Mouse (Mus musculus) G1E (cell line): ENCODE data around the gene Cog6. TPM values are rescaled to one million over a fixed set of nuclear protein-coding genes. Genes with fewer than 3 reads are reported as not detected.

ENCODE experiments used
- ATAC-seq: 2 replicates; pipeline ENCODE4 v1.8.0; 2016; ENCODE audit warnings: mild to moderate bottlenecking; ENCODE audit not compliant: insufficient number of reproducible peaks, poor library complexity, low FRiP score, severe bottlenecking; ENCODE audit errors: extremely low read depth
- DNase-seq: peaks from one replicate; pipeline ENCODE4 v3.0.0; 2012; ENCODE audit warnings: low spot score
- H3K27me3 ChIP-seq: 2 replicates; pipeline ENCODE4 v1.6.1; 2012; ENCODE audit warnings: mild to moderate bottlenecking, low read length, inconsistent platforms; ENCODE audit not compliant: insufficient read depth
- H3K36me3 ChIP-seq: replicated peaks from 2 replicates; pipeline ENCODE3; 2012; ENCODE audit warnings: mild to moderate bottlenecking, inconsistent platforms
- H3K4me1 ChIP-seq: 2 replicates; pipeline ENCODE4 v1.6.1; 2012; ENCODE audit warnings: low read depth, low read length, inconsistent platforms, mixed read lengths; ENCODE audit not compliant: insufficient read depth
- H3K4me3 ChIP-seq: 2 replicates; pipeline ENCODE4 v1.5.1; 2012; ENCODE audit warnings: low read depth, mild to moderate bottlenecking, inconsistent platforms, low read length, moderate library complexity, mixed read lengths
- H3K9me3 ChIP-seq: replicated peaks from 2 replicates; pipeline ENCODE4 v1.6.1; 2012; ENCODE audit warnings: inconsistent platforms
- CTCF ChIP-seq: IDR thresholded peaks from 2 replicates; pipeline ENCODE4 v1.5.1; 2012; ENCODE audit warnings: low read depth, low read length, inconsistent platforms, mixed read lengths
- GATA1 ChIP-seq: IDR thresholded peaks from 2 replicates; pipeline ENCODE4 v1.6.1; 2012; ENCODE audit warnings: borderline replicate concordance, low read length, inconsistent platforms, mixed read lengths
- GATA2 ChIP-seq: IDR thresholded peaks from 2 replicates; pipeline ENCODE4 v1.6.1; 2012; ENCODE audit warnings: low read depth, low read length, inconsistent platforms, borderline replicate concordance
- POLR2AphosphoS5 ChIP-seq: IDR thresholded peaks from 2 replicates; pipeline ENCODE4 v1.6.1; 2012; ENCODE audit warnings: low read depth, low read length, inconsistent platforms; ENCODE audit not compliant: insufficient replicate concordance
- TAL1 ChIP-seq: conservative IDR thresholded peaks from 2 replicates; pipeline ENCODE4 v1.6.1; 2012; ENCODE audit warnings: low read depth, low read length, inconsistent platforms, mixed read lengths
- polyA plus RNA-seq: library from polyadenylated mRNA; stranded (reverse); fragments of >175 nt; gene quantifications from 2 replicates; pipeline ENCODE4 v1.2.3, GENCODE M21; 2012
- total RNA-seq, 2 experiments: library from RNA; stranded (forward) in 1 of 2; stranded (reverse) in 1 of 2; fragments of 200-1000 nt in 1 of 2; fragments of >200 nt in 1 of 2; fragmentation: Nextera tagmentation in 1 of 2; gene quantifications; 2 replicates each; pipeline ENCODE4 v1.2.3; 2014 to 2017

Cog6 gene
- total and polyA plus RNA-seq, 3 experiments: 35.9 to 47.5 (median 40.2) TPM

DNA sequence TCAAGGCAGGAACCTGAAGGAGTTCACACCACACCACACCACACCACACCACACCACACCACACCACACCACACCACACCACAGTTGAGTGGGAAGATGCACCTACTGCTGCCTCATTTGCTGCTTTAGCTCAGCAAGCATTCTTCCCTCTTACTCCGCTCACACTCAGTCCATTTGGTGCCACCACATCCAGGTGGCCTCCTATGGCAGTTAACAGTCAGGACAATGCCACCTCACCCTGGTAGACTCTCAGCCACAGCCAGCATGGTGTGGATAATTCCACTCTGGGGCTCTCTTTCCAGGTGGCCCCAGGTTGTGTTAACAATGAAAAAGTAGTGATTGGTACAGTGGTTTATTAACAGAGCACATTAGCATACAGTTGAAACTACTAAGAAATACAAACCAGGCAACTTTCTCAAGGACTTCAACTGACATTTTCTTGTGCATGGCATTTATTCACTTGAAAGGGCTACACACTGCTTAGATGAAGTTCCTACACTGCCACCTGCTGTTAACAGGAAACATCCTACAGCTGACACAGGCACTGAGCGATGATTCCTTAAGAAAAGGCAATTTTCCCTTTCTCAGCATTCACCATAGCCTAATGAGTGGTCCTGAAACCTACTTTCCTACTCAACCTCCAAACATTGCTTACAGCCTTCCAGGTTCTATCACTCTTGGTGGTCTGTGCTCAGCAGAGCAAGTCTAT is 12.5 kb downstream of the Cog6 start:
- H3K27me3 ChIP-seq: no peaks in the 10 kb centered on the region
- DNase-seq: no peak
- ATAC-seq: no peak
- no peak for TF ChIP-seq GATA1
- peaks cover 85% of the 10 kb centered on the region for H3K36me3 ChIP-seq
- H3K4me3 ChIP-seq: no peak overlapping the region
- H3K9me3 ChIP-seq: no peaks in the 10 kb centered on the region
- H3K4me1 ChIP-seq: no peaks in the 10 kb centered on the region

DNA sequence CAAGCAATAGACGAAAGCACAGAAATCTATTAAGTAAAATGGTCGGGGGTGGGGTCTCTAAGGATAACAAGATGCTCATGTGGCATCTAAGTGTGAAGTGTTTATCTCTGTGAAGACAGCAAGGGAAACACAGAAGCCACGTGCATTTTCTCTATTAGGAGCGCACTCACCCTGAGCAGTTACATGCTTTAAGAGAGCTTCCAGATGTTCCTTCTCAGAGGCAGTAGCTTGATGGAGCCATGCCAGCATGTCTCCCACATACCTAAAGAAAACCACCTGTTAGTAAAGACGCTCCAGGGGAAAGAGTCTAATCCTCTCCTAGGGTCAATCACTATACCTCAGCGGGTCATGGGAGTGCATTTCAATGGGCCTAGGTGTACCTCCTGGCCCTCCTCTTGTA is 15.0 kb downstream of the Cog6 start:
- ATAC-seq (no peak), DNase-seq (no peak)
- Histone ChIP-seq H3K9me3 (no peaks in the 10 kb centered on the region), H3K36me3 (peaks cover 85% of the 10 kb centered on the region), H3K4me1 (no peaks in the 10 kb centered on the region), H3K27me3 (no peaks in the 10 kb centered on the region), H3K4me3 (no peak overlapping the region)
- no peak for TF ChIP-seq POLR2AphosphoS5
- no peak for TF ChIP-seq TAL1
- TF ChIP-seq CTCF: no peak
- TF ChIP-seq GATA2: no peak

DNA sequence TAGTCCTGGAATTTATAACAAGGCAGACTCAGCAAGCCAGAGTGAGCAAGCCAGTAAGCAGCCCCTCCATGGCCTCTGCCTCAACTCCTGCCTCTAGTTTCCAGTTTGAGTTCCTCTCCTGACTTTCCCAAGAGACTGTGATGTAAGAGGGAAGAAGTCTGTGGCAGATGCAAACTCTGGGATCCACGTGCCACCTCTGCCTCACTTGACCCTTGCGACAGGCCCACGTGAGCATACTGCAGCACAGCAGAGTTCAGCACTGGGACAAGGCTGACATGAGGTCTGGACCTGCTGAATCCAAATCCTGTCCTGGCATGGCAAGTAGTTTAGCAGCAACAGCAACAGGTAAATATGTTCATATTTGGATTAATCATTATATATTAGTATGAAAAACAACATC is 17.0 kb downstream of the Cog6 start:
- no peaks in the 10 kb centered on the region for H3K9me3 ChIP-seq
- no peak for ATAC-seq
- no peak overlapping the region for H3K4me3 ChIP-seq
- H3K4me1 ChIP-seq: no peaks in the 10 kb centered on the region
- no peak for DNase-seq
- no peak for TF ChIP-seq POLR2AphosphoS5
- TF ChIP-seq GATA2: no peak
- TF ChIP-seq CTCF: no peak
- no peak for TF ChIP-seq TAL1
- TF ChIP-seq GATA1: no peak
- peaks cover 83% of the 10 kb centered on the region for H3K36me3 ChIP-seq
- no peaks in the 10 kb centered on the region for H3K27me3 ChIP-seq

DNA sequence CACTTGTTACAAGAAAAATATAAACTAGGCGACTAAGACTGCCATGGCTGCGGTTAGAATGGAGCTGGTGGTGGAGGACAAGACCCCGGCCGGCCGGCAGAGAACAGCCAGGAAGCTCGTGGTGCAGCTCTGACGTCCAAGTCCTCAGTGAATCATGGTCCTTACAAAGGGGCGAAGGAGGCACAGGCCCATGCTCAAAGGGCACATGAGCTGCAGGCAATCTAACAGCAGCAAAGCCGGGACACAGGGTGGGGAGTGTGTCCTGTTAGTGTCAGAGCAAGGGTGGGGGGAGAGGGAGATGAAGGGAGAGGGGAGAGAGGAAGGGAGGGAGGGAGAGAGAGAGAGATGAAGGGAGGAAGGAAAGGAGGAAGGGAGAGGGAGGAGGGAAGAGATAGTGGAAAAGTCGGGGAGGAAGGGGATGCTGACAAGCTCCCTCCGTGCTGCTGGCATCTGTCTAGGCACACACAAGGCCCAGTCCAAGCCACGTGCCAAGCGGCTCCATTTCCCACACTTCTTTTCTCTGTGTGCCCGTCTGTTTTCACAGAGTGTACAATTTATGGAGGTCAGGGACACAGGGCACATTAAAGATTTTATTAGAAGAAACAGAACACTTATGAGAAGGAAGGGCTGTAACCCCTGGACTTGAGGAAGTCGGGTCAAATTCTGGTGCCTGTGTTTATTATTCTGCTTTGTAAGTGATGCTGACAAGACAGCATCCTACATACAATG is 17.9 kb downstream of the Cog6 start:
- H3K36me3 ChIP-seq: peaks cover 80% of the 10 kb centered on the region
- no peaks in the 10 kb centered on the region for H3K9me3 ChIP-seq
- ATAC-seq (no peak), DNase-seq (no peak)
- no peak for TF ChIP-seq GATA2
- TF ChIP-seq CTCF: no peak
- TF ChIP-seq TAL1: no peak
- H3K4me1 ChIP-seq: no peaks in the 10 kb centered on the region
- no peaks in the 10 kb centered on the region for H3K27me3 ChIP-seq
- no peak overlapping the region for H3K4me3 ChIP-seq

DNA sequence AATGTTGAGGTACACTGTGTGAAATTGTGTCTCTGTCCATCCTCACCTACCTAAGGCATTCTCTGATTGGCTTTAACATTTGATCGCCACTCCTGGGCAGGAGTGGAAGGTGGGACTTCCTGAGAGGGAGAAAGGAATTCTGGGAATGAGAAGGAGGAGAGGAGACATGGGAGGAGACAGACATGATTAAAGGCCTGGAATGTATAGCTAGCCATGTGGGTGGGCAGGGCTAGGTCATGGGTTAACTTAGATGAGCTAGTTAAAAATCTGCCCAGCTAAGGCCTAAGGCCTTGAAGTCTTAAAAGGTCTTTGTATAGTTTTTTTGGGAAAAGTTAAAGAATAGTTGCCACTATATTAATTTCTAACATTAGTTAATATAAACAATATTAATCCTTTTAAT is 19.7 kb downstream of the Cog6 start:
- ATAC-seq (no peak), DNase-seq (no peak)
- peaks cover 84% of the 10 kb centered on the region for H3K36me3 ChIP-seq
- no peaks in the 10 kb centered on the region for H3K9me3 ChIP-seq
- H3K4me3 ChIP-seq: no peak overlapping the region
- no peaks in the 10 kb centered on the region for H3K4me1 ChIP-seq
- no peaks in the 10 kb centered on the region for H3K27me3 ChIP-seq
- TF ChIP-seq POLR2AphosphoS5 (no peak), GATA2 (no peak), GATA1 (no peak), TAL1 (no peak), CTCF (no peak)

DNA sequence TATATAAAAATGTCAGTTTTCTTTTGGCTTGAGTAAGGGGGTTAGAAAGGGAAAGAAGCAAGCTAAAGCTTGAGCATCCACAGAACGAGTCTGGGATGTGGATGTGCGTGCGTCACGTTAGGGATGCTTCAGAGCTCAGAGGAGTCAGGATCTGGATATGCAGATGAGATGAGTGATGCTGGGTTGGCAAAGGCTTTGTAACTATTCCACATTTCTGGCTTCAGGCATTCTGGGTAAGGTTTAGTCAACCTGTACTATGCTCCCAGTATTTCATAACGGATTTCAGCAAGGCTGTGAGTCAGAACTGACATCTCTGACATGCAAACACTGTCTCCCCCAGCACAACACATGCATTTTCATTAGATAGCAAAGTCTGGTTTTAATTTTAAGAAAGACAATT is 20.4 kb downstream of the Cog6 start:
- ATAC-seq (no peak), DNase-seq (no peak)
- no peaks in the 10 kb centered on the region for H3K27me3 ChIP-seq
- H3K9me3 ChIP-seq: no peaks in the 10 kb centered on the region
- peaks cover 82% of the 10 kb centered on the region for H3K36me3 ChIP-seq
- no peak overlapping the region for H3K4me3 ChIP-seq
- no peaks in the 10 kb centered on the region for H3K4me1 ChIP-seq
- TF ChIP-seq TAL1: no peak
- no peak for TF ChIP-seq GATA1
- TF ChIP-seq GATA2: no peak
- no peak for TF ChIP-seq POLR2AphosphoS5
- no peak for TF ChIP-seq CTCF

DNA sequence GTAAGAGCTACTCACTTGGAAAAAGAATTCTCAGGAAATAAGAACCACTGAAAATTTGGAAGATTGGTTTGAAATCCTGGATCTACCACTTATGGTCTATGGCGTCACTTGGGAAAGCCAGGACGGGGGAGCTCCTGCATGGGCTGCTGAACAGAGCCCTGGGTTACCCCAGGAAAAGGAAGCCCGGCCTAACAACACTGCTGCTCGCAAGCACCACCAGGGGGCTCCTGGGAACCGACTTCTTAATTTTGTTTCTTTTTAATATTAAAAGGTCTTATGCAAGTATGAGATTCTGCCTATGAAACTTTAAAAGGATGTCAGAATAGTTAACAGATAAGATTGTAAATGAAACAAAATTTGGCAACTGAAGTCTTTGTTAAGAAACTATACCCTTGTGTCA is 22.4 kb downstream of the Cog6 start:
- ATAC-seq (no peak), DNase-seq (no peak)
- no peak for TF ChIP-seq TAL1
- TF ChIP-seq GATA1: no peak
- TF ChIP-seq CTCF: no peak
- TF ChIP-seq POLR2AphosphoS5: no peak
- TF ChIP-seq GATA2: no peak
- no peaks in the 10 kb centered on the region for H3K4me1 ChIP-seq
- no peaks in the 10 kb centered on the region for H3K9me3 ChIP-seq
- H3K4me3 ChIP-seq: no peak overlapping the region
- peaks cover 80% of the 10 kb centered on the region for H3K36me3 ChIP-seq
- no peaks in the 10 kb centered on the region for H3K27me3 ChIP-seq
